Mouse (Mus musculus): ENCODE results near the gene Tnrc6c. TPM values are rescaled to one million over a fixed set of nuclear protein-coding genes. Genes with fewer than 3 reads are reported as not detected.

Gene Tnrc6c
- polyA plus RNA-seq, 1 experiment = 24.8 TPM

DNA sequence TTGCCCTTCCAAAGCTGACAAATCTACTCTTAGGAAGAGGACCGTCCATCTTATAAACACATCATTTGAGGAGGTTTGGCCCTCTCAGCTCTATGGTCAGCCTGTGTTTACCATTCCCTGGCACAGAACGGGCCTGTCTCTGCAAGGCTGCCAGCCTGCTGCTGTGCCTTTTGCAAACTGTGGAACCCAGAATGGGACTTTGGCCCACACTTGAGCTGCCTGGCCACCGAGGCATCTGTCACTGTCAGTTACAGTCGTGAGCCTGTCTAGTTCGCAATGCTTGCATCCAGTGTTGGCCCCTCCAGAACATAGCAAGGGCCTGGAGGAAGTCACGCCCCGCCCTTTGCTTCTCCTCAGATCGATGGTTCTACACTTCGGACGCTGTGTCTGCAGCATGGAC, 105.2 kb downstream of the Tnrc6c start:
- H3K4me1 ChIP-seq (ENCODE audit: control insufficient read depth, insufficient read depth, low read length) = no peaks in the 10 kb centered on the region
- TF ChIP-seq POLR2A (IDR thresholded peaks at IDR 0.05; ENCODE audit: low read depth, low read length) (no peak), CTCF (IDR thresholded peaks at IDR 0.05; ENCODE audit: borderline replicate concordance, insufficient read depth, low read length) (no peak)
- H3K4me3 ChIP-seq (ENCODE audit: insufficient read depth, low read length) = no peak overlapping the region
- H3K27ac ChIP-seq (ENCODE audit: insufficient read depth, low read length) = no peak overlapping the region

DNA sequence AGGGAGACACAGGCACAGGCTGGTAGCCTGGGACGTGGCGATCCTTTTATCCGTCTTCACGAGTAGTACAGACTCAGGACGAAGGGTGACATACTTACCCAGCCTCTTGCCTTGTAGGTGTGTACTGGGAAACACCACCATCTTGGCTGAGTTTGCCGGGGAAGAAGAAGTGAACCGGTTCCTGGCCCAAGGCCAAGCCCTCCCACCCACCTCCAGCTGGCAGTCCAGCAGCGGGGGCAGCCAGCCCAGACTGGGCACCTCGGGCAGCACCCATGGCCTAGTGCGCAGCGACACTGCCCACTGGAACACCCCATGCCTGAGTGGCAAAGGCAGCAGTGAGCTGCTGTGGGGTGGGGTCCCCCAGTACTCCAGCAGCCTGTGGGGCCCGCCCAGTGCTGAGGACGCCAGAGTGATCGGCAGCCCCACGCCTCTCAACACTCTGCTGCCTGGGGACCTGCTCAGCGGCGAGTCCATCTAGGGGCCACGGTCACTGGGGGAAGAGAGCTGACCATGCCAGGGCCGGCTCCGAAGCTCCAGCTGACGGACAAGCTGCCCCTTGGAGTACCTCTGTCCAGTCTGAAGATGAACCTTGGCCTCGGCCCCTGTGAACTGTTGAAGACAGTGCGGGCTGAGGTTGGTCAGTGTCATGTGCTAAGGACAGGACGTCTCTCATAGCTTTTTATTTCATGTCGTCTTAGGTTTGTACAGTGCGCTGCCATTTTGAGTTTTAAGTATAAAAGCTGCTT, 106.5 kb downstream of the Tnrc6c start:
- H3K4me3 ChIP-seq (ENCODE audit: insufficient read depth, low read length) = no peak overlapping the region
- H3K27ac ChIP-seq (ENCODE audit: insufficient read depth, low read length) = no peak overlapping the region
- H3K4me1 ChIP-seq (ENCODE audit: control insufficient read depth, insufficient read depth, low read length) = no peaks in the 10 kb centered on the region
- no peak for TF ChIP-seq CTCF (IDR thresholded peaks at IDR 0.05; ENCODE audit: borderline replicate concordance, insufficient read depth, low read length)
- no peak for TF ChIP-seq POLR2A (IDR thresholded peaks at IDR 0.05; ENCODE audit: low read depth, low read length)

DNA sequence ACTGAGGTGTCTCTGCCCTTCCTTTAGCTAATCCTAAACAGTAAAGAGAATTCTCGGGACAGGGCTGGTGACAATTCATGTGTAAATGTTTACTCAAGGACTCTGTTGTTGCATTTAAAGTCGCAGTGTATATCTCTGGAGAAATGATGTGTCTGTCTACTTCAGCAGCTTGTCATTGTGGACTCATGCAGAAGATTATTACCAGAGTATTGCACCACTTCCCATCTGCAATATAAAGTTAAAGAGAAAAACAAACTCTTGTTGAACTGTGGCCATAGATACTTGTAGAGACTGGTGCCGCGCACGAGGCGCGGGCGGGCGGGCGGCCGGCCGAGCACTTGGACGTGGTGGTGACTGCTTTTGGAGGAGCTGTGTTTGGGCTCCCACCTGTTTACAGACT, 107.7 kb downstream of the Tnrc6c start:
- no peak for TF ChIP-seq CTCF (IDR thresholded peaks at IDR 0.05; ENCODE audit: borderline replicate concordance, insufficient read depth, low read length)
- no peak for TF ChIP-seq POLR2A (IDR thresholded peaks at IDR 0.05; ENCODE audit: low read depth, low read length)

DNA sequence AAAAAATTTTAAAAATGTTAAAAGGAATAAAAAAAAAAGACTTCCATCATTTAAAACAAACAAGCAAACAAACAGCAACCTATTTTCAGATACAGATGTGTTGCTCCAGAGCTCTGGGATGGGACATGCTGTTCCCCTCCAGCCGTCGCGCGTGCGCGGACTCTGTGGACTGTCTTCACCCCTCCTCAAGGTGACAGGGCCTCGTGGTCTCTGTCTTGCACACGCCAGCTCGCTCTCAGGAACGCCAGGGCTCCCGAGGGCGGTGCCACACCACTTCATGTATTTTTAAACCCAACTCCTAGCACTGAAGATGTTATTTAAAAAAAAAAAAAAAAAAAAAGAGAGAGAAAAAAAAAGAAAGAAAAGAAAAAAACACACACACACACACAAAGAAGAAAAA, 108.2 kb downstream of the Tnrc6c start:
- no peak overlapping the region for H3K4me3 ChIP-seq (ENCODE audit: insufficient read depth, low read length)
- TF ChIP-seq CTCF (IDR thresholded peaks at IDR 0.05; ENCODE audit: borderline replicate concordance, insufficient read depth, low read length) (no peak), POLR2A (IDR thresholded peaks at IDR 0.05; ENCODE audit: low read depth, low read length) (no peak)
- no peaks in the 10 kb centered on the region for H3K4me1 ChIP-seq (ENCODE audit: control insufficient read depth, insufficient read depth, low read length)

More for the DNA sequence above, 107.7 kb downstream of the Tnrc6c start:
- H3K4me1 ChIP-seq (ENCODE audit: control insufficient read depth, insufficient read depth, low read length) = no peaks in the 10 kb centered on the region
- no peak overlapping the region for H3K4me3 ChIP-seq (ENCODE audit: insufficient read depth, low read length)
- no peak overlapping the region for H3K27ac ChIP-seq (ENCODE audit: insufficient read depth, low read length)

DNA sequence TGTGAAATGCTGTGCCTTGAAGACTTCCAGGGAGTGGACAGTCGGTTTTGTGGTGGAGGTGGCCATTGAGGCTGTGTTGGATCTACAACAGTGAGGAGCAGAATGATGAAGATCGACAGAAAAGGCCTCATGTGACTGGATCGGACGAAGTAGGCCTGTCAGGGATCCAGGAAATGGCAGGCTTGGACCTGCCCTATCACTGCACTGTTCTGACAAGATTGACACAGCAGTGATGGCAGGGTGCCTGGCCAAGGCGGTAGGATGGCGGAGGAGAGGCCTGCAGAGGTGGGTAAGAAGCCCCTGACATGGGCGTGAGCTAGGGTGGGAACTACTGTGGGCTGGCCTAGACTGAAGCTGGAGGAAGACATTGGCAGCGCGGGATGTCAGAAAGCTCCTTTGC, 110.2 kb downstream of the Tnrc6c start:
- Histone ChIP-seq H3K4me1 (ENCODE audit: control insufficient read depth, insufficient read depth, low read length) (no peaks in the 10 kb centered on the region), H3K4me3 (ENCODE audit: insufficient read depth, low read length) (no peak overlapping the region), H3K27ac (ENCODE audit: insufficient read depth, low read length) (no peak overlapping the region)
- TF ChIP-seq CTCF (IDR thresholded peaks at IDR 0.05; ENCODE audit: borderline replicate concordance, insufficient read depth, low read length) (no peak), POLR2A (IDR thresholded peaks at IDR 0.05; ENCODE audit: low read depth, low read length) (no peak)

More for the DNA sequence above, 108.2 kb downstream of the Tnrc6c start:
- H3K27ac ChIP-seq (ENCODE audit: insufficient read depth, low read length) = no peak overlapping the region

DNA sequence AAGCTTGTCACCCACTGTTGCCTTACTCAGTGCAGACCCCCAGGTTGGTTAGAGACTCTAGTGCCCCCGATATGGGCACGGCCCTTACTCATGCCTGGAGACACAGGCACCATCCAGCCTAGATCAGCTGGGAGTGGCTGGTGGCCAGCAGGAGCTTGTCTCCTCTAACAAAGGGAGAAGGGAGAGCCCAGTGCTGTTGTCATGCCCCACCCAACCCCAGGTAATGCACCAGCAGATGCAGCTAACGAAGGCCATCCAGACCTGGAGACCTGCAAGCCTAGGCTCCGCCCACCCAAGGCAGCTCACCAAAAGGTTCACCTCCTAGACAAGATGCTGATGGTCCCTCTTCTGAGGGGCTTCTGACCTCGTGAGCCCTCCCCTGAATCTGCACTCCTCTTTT, 111.3 kb downstream of the Tnrc6c start:
- Histone ChIP-seq H3K27ac (ENCODE audit: insufficient read depth, low read length) (no peak overlapping the region), H3K4me1 (ENCODE audit: control insufficient read depth, insufficient read depth, low read length) (no peaks in the 10 kb centered on the region), H3K4me3 (ENCODE audit: insufficient read depth, low read length) (no peak overlapping the region)
- no peak for TF ChIP-seq POLR2A (IDR thresholded peaks at IDR 0.05; ENCODE audit: low read depth, low read length)
- TF ChIP-seq CTCF (IDR thresholded peaks at IDR 0.05; ENCODE audit: borderline replicate concordance, insufficient read depth, low read length) = no peak

DNA sequence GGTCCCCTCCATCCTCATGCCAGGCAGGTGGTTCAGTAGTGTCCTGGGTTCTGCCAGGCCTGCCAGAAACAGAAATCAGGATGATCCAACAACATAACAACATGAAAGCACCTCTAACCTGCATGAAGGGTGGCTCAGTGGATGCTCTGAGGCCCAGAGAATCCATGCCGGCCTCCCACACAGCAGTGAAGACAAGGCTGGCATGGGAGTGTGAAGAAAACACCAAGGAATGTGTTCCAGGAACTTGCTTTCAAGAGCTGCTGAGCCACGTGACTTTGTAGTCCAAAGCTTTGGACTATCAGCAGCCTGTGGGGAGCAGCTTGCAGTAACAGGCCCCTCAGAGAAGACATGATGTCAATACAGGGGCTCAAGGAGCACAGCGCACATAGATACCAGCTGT, 112.2 kb downstream of the Tnrc6c start:
- Histone ChIP-seq H3K4me1 (ENCODE audit: control insufficient read depth, insufficient read depth, low read length) (no peaks in the 10 kb centered on the region), H3K27ac (ENCODE audit: insufficient read depth, low read length) (no peak overlapping the region), H3K4me3 (ENCODE audit: insufficient read depth, low read length) (no peak overlapping the region)
- TF ChIP-seq CTCF (IDR thresholded peaks at IDR 0.05; ENCODE audit: borderline replicate concordance, insufficient read depth, low read length) (no peak), POLR2A (IDR thresholded peaks at IDR 0.05; ENCODE audit: low read depth, low read length) (no peak)

DNA sequence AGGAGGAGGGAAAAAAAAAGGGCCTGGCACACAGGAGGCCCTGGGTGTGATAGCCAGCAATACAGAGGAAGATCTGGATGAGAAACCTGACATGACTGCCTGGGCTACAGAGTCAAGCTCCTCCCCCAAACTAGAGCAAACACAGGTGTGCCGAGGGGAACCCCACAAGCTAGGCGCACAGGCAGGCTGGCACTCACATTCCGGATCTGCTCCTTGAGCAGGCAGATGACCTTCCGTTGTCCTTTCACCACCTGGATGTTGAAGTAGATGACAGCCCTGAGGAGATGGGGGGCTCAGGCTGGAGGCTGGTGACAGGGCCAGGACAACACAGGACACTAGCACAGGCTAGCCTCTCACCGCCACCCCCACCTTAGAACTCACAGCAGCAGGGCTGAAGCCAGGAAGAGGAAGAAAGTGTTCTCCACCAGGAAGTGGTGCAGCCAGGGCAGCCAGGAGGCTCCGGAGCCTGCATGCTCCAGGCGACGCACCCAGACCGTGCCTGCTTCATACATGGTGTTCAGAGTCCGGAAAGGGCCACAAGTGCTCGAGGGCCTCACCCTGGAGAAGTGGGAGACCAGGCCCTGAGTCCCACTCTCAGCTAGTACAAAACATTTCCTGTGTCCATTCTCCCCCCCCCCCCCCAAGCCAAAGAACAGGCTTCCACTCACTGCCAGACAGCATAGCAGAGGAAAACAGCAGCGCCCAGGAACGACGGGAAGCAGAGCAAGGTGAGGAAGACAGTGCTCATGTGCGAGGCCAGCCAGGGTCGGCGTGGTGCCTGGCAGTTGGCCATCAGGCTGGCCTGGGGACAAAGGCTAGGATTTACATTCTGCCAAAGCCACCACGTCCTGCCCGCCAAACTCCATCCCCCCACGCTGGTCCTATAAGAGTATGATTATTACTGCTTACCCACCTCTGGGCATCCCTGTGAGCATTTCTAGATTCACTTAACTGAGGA, 114.9 kb downstream of the Tnrc6c start:
- Histone ChIP-seq H3K27ac (ENCODE audit: insufficient read depth, low read length) (no peak overlapping the region), H3K4me1 (ENCODE audit: control insufficient read depth, insufficient read depth, low read length) (no peaks in the 10 kb centered on the region), H3K4me3 (ENCODE audit: insufficient read depth, low read length) (no peak overlapping the region)
- TF ChIP-seq POLR2A (IDR thresholded peaks at IDR 0.05; ENCODE audit: low read depth, low read length) (no peak), CTCF (IDR thresholded peaks at IDR 0.05; ENCODE audit: borderline replicate concordance, insufficient read depth, low read length) (no peak)

DNA sequence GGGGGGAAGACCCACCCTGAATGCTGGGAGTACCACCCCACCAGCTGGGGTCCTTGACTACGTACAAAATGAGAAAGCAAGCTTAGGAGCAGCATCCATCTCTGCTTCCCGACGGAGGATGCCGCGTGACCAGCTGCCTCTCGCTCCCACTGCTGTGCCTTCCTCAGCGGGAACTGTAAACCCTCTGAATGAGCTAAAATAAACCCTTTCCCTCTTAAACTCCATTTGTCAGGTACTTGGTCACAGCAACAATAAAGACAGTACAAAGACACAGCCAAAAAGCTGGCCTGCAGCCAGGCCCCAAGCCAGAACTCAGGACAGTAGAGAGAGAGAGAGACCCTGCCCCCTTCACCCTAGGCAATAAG, 115.6 kb downstream of the Tnrc6c start:
- Histone ChIP-seq H3K27ac (ENCODE audit: insufficient read depth, low read length) (no peak overlapping the region), H3K4me3 (ENCODE audit: insufficient read depth, low read length) (no peak overlapping the region), H3K4me1 (ENCODE audit: control insufficient read depth, insufficient read depth, low read length) (no peaks in the 10 kb centered on the region)
- TF ChIP-seq POLR2A (IDR thresholded peaks at IDR 0.05; ENCODE audit: low read depth, low read length) (no peak), CTCF (IDR thresholded peaks at IDR 0.05; ENCODE audit: borderline replicate concordance, insufficient read depth, low read length) (no peak)

DNA sequence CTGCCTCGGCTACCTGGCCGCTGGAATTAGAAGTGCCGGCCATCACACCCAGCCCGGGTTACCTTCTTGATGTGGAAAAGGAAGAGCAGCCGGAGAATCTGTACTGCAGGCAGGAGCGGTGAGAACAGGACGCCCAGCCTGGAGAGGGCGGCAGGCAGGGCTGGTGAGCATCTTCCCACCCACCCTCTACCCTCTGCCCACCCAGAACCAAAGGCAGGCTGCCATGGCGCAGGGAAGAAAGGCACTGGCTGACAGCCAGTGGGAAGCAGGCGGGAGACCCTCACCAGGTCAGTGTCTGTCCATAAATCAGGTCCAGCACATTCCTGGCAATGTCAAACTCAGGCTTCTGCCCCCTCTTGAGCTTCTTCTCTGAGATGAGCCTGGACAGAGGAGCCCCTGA, 116.3 kb downstream of the Tnrc6c start:
- Histone ChIP-seq H3K27ac (ENCODE audit: insufficient read depth, low read length) (no peak overlapping the region), H3K4me1 (ENCODE audit: control insufficient read depth, insufficient read depth, low read length) (no peaks in the 10 kb centered on the region), H3K4me3 (ENCODE audit: insufficient read depth, low read length) (no peak overlapping the region)
- TF ChIP-seq POLR2A (IDR thresholded peaks at IDR 0.05; ENCODE audit: low read depth, low read length) (no peak), CTCF (IDR thresholded peaks at IDR 0.05; ENCODE audit: borderline replicate concordance, insufficient read depth, low read length) (no peak)

All from embryonic fibroblast, embryonic 13.5 days (primary cell).